Mouse (Mus musculus) kidney, adult 2 months (tissue): Measurements from ENCODE around the gene Esrrg.

ENCODE experiments used
- CTCF ChIP-seq: fragments of 200-500 bp; conservative IDR thresholded peaks from 2 replicates; pipeline ENCODE4 v1.5.1; 2011; ENCODE audit warnings: low read depth, mild to moderate bottlenecking, control low read depth, low read length, moderate library complexity, mixed read lengths; ENCODE audit not compliant: insufficient read depth, insufficient read length
- POLR2A ChIP-seq: fragments of 200-500 bp; IDR thresholded peaks from one replicate; pipeline ENCODE4 v1.6.1; 2011; ENCODE audit warnings: low read depth, low read length, control low read depth

DNA sequence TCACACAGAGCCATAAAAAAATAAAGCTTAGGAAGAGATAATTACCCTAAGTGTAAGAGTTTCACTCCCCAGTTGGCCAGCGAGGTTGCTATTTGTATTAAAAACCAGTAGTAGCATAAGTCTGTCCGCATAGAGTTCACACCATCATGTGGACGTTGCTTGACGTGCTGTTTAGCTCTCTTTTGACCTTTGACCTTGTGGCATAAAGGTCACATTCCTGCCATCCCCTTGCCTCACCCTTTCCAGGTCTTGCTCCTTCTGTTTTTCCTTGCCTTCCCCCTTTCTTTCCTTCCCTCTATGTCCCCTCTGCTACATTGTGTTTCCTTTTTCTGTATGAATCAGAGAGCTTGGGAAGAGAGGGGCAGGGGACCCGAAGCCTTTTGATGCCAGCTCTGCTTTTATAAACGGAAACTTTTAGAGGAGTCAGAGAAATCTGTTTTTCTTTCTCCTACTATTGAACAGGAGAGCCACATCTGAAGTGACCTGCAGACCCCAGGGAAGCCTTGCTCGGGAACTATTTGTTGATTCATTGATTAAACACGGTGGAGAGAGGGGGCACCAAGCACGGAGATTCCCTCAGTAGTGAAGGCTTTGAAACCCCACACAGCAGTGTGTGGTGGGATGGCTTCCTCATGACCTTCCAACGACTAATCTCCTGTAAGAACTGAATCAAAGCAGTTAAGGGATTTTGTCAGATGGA lies 57.5 kb downstream of the Esrrg start:
- TF ChIP-seq CTCF, result no peak
- TF ChIP-seq POLR2A, result no peak
